Mouse (Mus musculus) T-helper 1 cell (primary cell): Measurements from ENCODE around the gene Ppp2r5a.

Experiments used
- in situ Hi-C: fragments of 300-600 bp; cut with MboI, MseI; formaldehyde crosslinking; loops from one replicate; pipeline ENCODE4 v1.15.1; 2025; ENCODE audit warnings: high pct_unique_total_duplicates

Ppp2r5a gene

DNA sequence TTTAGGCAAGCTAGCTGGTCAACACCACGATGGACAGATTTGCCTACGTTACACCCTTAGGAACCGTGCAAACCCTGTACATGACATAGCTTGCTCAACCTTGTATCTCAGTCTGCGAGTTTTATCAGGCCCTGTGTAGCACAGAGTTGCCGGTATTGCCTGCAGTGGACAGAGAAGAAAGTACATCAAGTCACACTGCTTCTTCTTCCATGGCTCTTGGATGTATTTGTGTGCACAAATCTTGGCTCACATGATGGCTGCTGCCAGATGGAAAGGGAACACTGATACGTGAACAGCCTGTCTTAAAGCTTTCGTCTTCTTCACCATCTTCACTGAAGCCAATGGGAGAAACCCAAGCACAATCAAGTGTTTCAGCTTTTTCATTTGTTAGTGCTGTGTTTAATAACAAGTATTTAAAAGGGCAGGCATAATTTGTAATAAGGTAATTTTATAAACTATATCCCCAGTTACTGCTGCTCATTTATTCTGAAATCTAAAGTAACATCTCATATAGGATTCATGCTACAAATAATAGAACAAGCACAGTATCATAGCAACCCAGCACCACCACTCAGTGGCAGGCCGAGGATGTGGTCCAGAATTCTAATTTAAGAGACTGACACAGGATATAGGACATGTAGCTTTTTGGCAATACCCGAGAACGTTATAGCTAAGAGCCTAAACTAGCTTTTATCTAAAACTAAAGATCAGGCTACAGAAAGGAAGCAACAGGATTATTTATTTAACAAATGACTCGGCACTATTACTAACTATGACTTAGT lies 20.9 kb downstream of the Ppp2r5a start:
- in situ Hi-C loops, result no loop called here

DNA sequence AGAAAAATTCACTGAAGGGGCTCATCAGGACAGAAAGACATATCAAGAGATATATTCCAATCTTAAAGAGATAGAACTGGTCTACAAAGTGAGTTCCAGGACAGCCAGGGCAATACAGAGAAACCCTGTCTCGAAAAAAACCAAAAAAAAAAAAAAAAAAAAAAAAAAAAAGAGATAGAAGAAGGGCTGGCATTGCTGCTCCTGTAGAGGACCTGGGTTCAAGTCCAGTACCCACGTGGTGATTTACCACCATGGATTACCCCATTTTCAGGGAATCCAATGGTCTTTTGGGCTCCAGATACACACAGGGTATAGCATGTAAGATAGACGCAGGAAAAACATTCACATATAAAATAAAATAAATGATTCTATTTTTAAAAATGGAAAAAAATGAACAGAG lies 22.2 kb downstream of the Ppp2r5a start:
- in situ Hi-C loops, result no loop called here

DNA sequence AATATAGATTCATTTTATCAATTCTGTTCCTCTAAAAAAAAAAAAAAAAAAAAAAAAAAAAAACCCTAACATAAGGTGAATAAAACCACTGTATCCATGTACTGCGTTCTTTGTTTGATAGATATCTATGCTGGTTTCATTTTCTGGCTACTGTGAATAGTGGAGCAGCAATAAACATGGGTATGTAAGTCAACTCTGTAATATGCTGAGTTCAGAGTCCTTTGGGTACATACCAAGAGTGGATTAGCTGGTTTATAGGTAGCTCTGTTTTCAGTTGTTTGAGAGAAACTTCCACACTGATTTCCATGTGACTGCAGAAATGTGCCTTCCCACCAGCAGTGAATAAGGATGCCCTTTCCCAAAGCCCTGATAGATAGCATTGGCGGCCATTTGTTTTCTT lies 25.0 kb downstream of the Ppp2r5a start:
- in situ Hi-C loops, result no loop called here

DNA sequence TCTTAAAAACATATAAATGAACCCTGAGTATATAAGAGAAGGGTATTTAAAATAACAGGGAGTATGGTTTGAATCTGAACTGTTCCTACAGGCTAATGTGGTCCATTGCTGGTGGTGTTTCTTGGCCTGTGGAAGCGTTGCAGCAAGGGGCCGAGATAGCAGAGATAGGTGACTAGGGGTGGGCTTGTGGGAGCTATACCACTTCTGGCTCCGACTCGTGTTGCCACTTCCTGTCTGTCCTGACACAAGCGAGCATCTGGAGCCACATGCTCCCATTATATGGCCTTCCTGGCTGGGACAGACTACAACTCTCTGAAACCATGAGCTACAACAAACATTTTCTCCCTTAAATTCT lies 27.5 kb downstream of the Ppp2r5a start:
- in situ Hi-C loops, result no loop called here

DNA sequence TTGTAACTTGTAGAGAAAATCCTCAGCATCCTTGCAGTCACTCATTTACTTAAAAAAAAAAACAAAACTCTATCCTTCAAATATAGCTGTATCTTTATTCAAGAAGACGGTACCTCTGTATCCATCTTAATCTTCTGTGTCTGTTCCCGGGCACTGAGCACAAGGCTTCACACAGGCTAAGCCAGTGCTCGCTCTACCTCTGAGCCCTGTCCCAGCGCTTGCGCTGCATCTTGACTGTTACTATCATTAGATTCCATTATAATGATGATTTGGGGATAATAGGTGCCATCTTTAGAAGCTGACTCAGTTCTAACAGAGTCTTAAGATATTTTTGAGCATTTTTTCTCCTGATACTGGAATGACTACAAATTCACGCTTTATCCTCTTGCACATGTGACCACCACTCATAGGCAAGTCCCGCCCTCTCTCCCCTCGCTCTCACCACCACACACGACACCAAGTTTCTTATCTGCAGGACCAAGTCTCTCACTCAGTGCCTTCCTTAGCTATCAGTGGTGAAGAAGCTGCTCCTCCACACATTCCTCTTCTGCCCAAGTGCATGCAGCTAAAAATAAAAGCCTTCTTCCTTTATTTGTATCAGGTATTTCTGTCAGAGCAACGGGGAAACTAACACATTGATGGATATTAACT lies 28.0 kb downstream of the Ppp2r5a start:
- in situ Hi-C loops, result no loop called here

DNA sequence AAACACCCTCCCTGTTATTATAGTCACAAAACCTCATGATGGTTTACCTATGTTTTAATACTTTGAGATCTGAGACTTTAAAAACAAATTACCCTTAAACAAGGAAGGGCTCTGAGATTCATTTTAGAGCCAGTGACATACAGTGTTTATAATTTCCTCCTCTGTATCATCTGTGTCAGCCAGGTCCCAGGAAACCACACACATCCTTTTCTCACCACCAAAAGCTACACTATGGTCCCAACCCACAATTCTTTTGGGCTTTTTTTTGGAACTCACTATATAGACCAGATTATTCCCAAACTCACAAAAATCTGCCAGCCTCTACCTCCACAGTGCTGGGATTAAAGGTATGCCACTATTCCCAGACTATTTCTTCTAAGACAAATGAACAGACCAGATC lies 33.9 kb downstream of the Ppp2r5a start:
- in situ Hi-C loops, result loop anchor here (10.0 kb wide), 1 partner anchor 196 kb away; no protein-coding TSS in a partner anchor

DNA sequence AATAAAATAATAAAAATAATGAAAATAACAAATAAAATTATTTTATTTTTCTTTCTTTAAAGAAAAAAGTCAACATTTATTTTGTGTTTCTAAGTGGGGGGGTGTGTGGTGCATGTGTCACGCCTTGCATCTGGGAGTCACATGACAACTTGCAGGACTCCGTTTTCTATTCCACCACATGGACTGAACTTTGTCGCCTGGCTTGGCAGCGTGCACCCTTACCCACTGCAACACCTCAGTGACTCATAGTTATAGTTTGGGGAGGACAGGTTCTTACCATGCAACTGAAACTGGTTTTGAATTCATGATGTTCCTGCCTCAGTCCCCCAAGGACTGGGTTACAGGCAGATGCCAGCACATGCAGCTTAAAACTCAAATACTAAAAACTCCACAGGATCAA lies 34.9 kb downstream of the Ppp2r5a start:
- in situ Hi-C loops, result loop anchor here (10.0 kb wide), 1 partner anchor 197 kb away; no protein-coding TSS in a partner anchor

DNA sequence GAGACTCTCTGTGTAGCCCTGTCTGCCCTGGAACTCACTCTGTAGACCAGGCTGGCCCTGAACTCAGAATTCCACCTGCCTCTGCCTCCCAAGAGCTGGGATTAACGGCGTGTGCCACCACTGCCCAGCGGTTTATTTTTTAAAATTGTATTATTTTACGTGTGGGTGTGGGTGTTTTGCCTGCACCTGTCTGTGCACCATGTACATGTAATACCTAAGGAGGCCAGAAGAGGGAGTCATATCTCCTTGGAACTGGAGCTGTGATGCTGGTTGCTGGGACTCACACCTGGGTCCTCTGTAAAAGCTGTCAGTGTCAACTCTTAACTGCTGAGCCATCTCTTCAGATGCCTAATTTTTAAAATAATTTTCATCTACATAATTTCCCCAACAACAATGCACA lies 38.6 kb downstream of the Ppp2r5a start:
- in situ Hi-C loops, result loop anchor here (10.0 kb wide), 1 partner anchor 200 kb away; no protein-coding TSS in a partner anchor

DNA sequence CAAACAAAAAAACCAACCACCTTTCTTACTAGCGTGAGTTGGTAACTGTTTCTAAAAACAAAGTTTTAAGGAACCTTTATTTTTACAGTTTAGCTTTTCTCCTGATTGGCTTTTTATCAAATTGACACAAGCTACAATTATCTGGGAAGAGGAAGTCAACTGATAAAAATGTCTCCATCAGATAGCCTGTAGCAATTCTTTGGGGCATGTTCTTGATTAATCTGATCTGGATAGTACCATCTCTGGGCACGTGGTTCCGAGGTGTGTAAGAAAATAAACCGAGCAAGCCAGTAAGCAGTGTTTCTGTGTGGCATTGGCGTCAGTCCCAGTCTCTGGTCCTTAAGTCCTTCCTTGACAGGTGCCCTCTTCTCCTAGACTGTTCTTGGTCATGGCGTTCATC lies 40.7 kb downstream of the Ppp2r5a start:
- in situ Hi-C loops, result loop anchor here (10.0 kb wide), 1 partner anchor 202 kb away; no protein-coding TSS in a partner anchor

DNA sequence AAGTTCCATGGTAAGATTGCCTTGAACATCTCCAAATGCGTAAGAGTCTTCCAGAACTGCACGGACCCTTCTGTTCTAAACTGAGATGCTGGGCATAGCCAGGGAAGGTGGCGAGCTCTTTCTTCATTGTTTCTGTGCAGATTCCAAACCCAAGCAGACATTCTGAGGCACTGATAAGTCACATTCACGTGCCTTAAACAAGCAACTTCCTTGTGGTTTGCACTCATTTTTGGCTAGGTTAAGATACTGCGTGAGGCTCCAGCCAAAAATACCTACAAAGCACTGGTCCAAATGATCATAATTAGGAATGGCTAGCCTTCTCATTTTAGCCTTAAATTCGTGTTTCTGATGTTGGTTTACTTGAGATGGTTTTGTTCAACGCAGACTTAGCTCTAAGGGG lies 43.6 kb downstream of the Ppp2r5a start:
- in situ Hi-C loops, result no loop called here

DNA sequence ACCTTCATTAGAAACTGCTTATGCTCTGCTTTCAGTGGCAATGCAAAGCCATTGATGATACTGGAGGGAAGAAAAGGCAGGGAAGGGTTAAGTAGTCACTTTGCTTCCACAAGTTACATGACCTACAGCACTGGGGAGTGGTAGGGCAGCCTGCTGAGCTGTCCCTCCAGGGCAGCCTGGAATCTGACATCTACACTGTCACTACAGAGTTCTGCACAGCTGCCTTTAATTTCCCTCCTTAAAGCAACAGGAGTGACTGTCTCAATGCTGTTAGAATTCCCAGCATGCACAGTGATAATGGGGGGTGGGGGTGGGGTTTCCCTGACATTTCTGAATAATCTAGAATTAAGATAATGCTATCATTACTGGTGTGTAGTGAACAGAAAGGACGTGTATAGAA lies 46.1 kb downstream of the Ppp2r5a start:
- in situ Hi-C loops, result no loop called here

DNA sequence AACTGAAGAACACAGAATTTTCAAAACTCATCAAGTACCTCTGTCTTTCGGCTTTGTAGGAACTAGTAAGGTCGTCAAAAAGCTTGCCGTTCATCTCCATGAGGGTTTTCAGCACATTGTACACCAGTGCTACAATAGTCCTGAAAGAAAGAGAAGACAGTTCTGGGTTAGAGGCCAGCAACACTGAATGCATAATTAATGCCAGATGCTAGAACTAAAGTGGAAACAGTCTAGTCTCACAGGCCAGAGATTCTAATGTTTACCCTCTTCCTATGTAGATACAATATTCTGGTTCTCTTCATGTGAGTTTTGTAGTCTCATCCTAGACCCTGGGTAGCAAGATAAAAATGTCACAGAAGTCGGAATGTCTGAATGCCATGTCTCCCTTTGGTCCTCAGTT lies 49.2 kb downstream of the Ppp2r5a start:
- in situ Hi-C loops, result no loop called here

DNA sequence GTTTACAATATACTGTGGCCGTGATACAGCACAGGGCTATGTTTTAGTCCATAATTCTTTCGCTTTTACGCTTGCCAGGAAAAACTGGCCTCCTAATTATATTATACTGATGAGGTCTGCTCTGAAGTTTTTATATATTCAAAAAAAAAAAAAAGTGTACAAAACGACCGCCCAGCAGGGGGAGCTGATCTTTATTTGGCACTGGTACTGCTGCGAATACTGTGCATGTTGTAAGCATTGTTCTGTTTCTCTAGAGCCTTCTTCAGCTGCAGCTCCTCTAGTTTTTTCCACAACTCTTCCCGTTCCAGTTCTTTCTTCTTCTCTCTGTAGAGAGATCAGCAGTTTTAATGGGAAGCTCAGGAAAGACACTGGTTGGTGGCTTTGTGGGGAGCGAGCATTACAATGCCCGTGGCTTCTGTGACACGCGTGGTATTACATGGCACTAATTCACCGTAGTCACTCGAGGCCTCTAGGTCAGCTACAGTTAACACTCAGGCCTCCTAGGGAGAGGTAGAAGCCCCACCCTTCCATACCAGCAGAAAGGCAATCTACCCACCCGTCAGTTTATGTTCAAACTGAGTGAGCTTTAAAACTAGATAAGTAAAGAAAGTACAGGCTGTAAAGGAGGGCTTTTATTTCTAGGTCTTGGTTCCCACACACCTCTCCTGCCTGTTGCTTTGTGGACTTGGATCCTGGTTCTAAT lies 50.1 kb downstream of the Ppp2r5a start:
- in situ Hi-C loops, result no loop called here

DNA sequence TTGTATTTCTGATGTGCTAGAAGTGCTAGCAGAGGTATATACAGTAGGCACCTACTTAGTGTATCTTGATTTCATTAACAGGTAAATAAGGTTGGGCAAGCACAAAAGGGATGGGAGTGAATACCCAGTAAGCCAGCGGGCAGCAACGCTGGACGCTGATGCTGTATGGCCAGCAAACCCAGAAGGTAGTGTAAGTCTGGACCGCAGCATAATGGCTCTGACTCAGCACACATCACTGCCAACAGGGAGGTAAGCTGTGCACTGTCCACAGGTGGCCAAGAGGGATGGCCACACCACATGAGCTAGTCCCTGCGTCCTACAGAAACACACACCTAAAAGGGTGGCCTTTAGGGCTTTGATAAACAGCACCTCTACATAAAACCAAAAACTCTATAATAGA lies 52.7 kb downstream of the Ppp2r5a start:
- in situ Hi-C loops, result no loop called here

DNA sequence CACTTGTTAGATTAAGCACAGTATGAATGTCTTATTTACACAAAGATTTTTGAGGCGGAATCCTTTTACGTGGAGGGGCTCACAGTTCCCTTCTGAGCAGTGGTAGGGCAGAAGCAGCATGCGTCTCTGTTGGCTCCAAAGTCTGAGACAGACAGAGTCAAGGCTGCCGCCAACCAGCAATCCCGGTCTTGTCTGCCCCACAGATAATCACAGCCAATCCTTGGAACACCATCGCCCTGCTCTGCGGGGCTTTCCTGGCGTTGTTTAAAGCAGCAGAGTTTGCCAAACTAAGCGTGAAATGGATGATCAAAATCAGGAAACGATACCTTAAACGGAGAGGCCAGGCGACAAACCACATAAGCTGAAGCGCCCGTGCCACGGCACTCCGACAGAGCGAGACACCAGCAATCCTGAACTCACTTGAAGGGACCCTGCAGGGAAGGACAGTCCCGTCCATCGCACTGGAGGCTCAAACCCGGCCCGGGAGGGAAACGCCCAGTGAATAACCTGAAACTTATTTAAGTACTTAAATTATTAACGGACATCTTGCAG lies 53.5 kb downstream of the Ppp2r5a start:
- in situ Hi-C loops, result no loop called here

DNA sequence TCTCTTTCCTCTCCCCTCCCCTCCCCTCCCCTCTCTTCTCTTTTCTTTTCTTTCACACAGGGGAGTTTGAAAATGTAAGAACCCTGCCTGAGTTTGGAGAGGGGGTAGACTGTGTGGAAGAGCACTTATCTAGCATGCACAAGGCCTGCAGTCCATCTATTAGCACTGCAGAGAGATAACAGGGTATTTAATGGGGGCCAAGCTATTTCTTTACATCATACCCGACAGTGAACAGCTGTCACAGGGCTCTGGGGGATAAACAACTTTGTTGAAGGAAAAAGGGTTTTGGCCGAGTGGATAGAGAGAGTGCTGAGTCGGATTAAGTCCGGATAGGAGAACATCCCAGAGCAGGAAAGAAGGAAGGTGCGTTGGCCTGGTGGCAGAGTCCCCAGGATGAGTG lies 54.1 kb downstream of the Ppp2r5a start:
- in situ Hi-C loops, result no loop called here

DNA sequence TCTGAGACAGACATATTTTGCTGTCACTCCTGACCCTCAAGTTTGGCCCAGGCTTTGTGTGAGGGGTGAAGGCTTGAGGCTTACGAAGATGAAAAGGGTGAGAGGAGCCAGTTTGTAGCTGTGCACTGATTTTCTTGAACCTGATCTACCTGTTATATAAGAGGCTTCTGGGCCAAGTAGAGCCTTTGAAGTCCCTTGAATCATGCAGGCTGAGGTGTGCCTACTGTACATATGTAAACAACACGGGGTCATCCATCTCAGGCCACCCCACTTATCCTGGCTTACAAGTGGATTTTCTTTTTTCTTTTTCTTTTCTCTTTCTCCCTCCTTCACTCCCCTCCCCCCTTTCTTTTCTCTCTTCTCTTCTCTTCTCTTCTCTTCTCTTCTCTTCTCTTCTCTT lies 54.5 kb downstream of the Ppp2r5a start:
- in situ Hi-C loops, result no loop called here

DNA sequence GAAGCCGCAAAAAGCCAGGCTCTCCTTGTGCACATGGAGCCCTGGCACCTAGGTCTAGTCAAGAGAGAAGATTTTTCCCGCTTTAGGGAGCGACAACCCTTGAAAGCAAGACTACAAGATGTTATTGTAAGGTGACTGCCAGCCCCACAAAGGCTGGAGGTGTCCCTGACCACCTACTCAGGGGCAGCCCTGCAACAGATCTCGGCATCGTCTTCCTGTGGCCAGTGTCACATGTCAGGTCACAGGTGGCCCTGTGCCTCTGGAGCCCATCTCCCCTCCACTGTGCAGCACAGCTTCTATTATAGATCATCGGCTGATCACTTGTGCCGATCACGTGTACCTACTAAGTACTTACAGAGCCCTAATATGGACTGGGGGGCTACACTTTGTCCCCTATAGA lies 55.5 kb downstream of the Ppp2r5a start:
- in situ Hi-C loops, result no loop called here

DNA sequence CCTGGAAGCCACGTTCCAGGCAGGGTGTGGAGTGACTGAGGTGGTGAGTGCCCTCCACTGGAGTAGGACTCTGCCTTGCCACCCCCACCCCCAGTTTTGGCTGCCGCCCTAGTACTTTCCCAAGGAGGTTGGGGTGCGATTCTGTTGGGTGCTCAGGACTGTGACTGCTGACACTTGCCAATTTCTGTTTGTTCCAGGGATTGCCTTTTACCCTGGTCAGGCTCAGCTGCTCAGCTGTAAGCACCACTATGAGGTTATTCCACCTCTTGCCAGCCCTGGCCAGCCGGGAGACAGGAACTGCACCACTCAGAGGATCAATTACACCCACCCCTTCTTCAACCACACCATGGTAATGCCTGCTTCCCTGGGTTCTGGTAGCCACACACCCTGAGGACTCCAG lies 62.5 kb downstream of the Ppp2r5a start:
- in situ Hi-C loops, result no loop called here

DNA sequence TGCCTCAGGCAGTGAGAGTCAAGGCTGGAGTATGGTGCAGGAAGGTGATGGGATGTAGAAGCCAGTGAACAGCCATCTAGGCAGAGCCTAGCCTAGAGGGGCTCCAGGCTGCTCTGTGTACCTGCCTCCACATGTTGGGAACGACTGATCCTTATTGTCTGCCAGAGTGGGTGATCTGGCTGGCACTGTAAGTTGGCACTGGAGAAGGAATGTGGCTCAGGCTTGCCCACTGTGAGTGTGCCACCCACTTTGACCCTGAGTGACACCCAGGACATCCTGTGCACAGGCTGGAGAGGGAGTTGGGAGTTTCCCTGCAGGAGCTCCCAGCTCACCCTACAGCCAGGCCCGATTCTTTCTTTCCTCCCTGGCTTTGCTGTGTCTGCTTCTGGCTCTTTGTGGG lies 63.2 kb downstream of the Ppp2r5a start:
- in situ Hi-C loops, result no loop called here

DNA sequence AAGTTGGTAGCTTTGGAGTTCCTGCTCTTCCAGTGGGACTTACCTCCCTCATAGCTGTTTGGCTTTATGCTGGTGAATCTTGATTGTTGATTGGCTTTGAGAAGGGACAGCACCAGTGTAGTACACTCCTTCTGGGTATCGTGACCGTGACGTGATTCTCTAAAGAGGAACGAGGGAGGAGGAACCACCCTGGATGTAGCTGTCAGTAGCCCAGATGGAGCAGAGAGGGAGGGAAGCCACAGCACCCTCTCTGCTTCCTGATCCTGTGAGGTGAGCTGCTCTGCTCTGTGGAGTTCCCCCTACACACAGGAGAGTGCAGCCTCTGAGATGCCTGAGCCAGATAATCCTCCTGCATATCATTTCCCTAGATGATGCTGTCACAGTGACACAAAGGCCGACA lies 68.6 kb downstream of the Ppp2r5a start:
- in situ Hi-C loops, result no loop called here

DNA sequence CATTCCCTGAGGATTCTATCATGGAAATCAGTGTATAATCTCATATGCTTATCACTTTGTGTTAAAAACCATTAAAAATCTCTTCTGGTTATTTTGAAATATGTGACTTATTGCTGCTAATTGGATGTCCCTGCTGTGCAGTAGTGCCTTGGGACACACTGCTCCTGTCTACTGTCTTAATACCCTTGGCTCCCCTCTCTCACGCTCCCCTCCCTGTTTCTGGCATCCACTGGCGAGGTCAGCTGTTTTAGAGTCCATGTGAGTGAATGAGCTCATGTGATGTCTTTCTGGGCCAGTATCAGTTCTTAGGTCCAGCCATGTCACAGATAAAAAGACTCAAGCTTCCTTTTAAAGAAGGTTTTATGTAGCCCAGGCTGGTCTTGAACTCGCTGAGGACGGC lies 72.7 kb downstream of the Ppp2r5a start:
- in situ Hi-C loops, result no loop called here
